Mouse (Mus musculus) kidney, adult 18-20 months (tissue): ENCODE data around the gene Ttc7b.

Source experiments
- DNase-seq: peaks from one replicate; pipeline ENCODE4 v3.0.0; 2021

The Ttc7b gene

DNA sequence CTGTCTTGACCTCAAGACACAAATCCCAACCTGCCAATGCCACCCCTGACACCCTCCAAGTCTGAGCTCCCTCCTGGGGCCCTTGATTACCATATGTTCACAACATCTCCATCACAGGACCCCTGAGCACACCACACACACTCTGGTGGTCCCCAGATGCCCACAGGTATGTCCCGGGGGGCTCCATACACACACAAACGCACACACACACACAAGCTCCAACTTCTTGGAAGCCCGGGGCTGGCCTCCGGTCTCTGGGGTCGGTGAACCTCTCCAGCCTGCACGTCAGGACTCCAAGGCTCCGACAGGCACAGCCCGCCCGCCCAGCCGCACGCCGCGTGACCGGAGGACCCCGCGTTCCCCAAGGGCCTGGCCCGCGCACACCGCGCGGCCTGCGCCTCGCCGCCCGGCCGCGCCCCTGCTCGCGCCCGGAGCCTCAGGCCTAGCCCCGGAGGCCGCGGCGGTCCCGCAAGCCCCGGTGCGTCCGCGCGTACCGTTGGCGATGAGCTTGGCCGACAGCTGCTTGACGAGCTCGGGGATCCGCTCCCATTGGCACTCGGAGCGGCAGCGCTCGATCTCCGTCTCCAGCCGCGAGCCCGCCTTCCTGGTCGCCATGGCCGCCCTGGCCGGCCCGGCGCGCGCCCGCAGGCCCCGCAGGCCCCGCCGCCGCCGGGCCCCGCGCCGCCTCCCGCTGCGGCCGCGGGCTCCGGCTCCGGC, 391 bp downstream of the Ttc7b start:
- peak; percentile 62 for DNase-seq

- peak; percentile 75 for DNase-seq
Measured at GRCm38 (mm10) chr12:100519684-100520076, 946 bp downstream of the Ttc7b start.

DNA sequence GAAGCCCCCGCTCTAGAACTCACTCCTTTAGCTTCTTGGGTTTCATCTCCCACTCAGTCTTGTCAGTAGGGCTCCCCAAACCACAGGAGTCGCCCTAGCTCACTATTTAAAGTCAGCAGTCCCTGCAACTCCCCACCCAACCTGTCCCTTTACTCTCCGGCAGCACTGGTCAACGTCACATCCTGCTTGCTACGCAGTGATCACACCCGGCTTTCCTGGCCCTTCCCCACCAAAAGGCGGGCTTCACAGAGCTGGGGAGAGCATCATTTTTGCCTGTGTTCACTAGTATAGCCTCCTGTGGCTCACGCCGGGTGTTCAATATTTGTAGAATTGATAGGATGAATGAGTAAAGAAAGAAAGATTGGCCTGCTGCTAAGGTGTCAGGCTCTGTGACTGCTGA, 3.3 kb downstream of the Ttc7b start:
- DNase-seq, result no peak

GRCm38 (mm10) chr12:100516161-100516838, 4.3 kb downstream of the Ttc7b start:
- DNase-seq, result peak; percentile 46

- DNase-seq, result no peak
Measured at GRCm38 (mm10) chr12:100515493-100515892, 5.1 kb downstream of the Ttc7b start.

GRCm38 (mm10) chr12:100514611-100515010, 6.0 kb downstream of the Ttc7b start:
- DNase-seq, result no peak

DNA sequence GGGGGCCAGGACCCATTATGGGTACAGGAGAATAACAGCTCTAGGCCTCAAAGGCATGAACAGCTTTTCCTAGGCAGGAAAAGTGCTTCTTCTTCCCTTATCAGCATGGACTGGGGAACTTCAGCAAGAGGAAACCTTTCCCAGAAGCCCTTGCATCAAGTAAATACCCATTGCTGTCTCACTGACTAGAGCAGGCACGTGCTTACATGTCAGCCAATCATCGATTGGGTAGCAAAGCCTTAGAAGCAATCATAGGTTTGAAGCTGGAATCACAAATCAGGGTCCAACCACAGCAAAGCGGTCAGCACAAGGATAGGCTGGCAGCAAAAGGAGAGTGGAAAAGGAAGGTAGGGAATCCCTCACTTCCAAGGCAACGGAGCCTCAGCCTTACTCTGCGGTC, 7.5 kb downstream of the Ttc7b start:
- no peak for DNase-seq

DNA sequence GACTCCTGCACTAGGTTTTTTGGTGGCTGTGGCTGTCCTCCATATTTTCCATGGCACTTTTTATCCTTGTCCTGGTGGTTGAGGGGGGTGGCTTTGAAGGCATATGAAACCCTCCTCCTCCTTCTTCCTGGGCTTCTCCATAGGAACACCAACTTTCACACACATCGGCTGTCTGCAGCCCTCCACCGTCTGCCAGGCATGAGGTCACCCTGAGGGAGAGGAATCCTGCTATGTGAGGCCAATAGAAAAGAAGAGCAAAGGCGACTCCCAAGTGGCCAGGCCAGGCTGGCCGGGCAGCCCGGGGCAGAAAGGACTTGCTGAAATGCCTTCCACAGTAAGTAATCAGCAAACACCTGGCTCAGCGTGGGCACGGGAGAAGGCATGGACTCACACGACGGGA, 8.0 kb downstream of the Ttc7b start:
- DNase-seq, result no peak

DNA sequence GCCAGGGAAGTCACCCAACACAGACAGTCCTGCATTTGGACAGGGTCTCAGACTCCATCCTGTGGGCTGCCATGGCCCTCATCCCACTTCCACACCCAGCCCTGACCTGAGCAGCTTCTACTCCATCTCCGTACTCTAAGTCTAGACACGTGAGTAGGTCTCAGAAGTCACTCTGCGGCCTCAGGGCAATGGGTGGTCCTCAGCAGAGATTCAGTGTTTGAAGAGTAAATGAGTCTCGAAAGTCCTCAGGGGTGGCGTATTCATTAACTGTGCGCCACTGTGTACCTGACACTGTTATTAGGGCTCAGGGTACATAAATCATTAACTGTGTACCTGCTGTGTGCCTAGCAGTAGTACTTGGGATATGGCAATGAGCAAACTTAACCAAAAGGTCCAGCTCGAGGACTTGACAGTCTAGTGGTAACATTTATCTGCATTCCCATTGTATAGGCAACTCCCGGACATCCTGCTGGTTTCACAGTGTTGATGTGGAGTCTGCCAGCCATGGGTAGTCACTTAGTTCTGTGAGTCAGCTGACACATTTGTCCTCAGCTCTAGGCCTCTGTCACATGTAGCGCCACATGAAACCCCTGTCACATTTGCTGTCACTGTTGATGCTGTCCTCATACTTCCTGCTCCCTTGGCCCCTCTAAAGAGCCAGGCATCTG, 10.9 kb downstream of the Ttc7b start:
- DNase-seq, result no peak

DNA sequence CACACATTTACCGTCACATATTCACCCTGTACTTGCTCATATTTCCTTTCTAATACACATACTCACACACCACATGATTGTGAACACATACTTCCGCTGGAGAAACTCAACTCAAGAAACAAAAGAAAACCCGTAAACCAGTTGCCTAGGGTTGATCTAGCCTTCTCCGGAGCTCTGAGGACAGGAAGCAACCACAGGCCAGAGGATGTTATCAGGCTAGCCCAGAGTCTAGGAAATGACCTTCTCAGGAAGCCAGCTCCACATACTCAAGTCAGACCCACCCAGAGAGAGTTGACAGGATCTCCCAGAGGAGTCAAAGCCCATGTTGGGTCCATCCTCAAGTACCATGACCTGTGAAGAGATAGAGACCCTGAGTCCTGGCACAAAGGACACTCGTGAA, 12.0 kb downstream of the Ttc7b start:
- DNase-seq, result no peak

GRCm38 (mm10) chr12:100505484-100505883, 15.1 kb downstream of the Ttc7b start:
- no peak for DNase-seq

DNA sequence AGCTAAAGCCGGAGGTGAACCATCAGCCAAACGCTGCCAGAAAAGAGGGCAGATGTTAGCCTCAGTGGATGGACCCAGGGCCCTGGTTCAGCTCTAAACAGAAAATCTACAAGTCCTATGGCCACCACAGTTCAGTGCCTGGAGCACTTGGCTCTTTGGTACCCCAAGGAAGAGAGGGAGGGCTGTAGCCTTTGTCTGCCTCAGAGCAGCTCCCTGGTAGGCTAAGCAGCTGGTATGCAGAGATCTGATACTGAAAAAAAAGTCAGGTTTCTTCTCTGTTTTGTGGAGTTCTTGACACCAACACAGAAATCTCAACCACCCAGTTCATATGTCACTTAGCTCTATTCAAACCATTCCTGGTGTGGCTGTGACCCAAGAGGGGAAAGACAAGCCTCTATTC, 16.0 kb downstream of the Ttc7b start:
- DNase-seq, result no peak

- DNase-seq, result no peak
Measured at GRCm38 (mm10) chr12:100503659-100504058, 17.0 kb downstream of the Ttc7b start.

GRCm38 (mm10) chr12:100502544-100502943, 18.1 kb downstream of the Ttc7b start:
- no peak for DNase-seq

GRCm38 (mm10) chr12:100501261-100501660, 19.4 kb downstream of the Ttc7b start:
- DNase-seq, result no peak

DNA sequence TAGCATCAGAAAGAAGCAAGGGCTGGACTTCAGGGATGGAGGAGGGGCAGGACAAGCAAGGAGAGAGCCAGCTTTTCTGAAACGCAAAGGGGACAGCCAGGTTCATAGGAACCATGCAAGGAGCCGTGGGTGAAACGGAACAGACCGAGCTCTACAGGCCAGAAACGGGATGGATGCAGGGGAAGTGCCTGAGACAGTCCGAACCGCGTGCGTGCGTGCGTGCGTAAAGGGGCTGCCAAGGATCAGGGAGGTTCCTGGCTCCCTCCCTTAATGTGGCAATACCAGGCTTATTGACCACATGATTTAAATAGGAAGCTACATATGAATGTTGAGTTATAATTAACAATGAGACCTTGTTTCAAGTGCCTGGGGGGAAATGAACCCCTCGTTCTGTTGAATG, 21.2 kb downstream of the Ttc7b start:
- DNase-seq, result no peak

DNA sequence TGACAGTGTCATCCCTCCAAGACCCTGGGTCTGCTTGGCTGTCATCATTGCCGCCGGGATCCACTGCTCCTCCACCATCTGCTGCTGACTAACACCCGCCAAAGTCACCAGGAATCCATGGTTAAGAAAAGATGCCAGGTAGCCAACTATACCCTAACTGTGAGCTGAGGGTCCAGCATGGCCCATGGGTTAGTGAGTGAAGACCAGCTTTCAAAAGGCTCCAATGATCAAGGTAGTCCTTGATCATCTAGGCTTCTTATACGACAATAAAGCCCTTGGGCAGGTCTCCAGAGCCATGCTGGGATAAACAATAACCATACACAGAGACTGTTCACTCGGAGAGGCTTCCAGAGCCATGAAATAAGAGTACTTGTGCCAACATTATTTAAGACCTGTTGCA, 22.6 kb downstream of the Ttc7b start:
- no peak for DNase-seq

DNA sequence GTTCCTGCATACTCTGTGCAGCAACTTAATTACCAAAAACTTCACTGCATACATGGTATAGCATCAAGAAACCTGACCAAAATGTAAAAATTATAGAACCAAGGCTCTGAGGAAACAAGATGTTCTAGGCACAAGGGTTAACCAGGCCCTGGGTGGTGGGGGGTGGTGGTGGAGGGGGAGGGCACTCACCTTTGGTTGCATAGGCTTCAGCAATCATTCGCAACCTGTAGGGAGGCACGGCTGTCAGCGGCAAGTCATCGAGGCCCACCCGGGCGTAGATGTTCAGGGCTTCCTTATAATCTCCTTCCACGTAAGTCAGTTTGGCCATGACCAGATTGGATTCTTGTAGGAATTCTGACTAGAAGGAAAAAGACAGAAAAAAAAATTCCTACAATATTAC, 25.5 kb downstream of the Ttc7b start:
- DNase-seq, result no peak

- no peak for DNase-seq
Measured at GRCm38 (mm10) chr12:100493211-100493610, 27.4 kb downstream of the Ttc7b start.

DNA sequence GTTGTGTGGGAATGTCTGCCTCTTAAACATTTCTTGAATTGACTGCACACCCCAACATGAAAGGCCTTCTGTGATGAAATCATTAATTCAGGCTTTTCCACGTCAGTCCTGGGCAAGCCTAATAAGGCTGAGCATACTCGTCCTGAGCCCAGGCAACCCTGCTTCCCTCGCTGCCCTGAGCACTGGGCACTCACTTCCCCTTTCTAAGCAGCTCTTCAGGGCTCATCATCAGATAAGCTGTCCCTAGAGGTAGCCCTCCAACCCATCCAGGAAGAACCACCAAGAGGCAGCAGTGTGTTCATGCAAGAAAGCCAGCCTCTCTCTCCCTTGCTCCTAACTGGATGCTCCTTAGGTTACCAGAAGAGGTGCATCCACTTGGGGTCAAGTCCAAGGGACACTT, 27.9 kb downstream of the Ttc7b start:
- no peak for DNase-seq

DNA sequence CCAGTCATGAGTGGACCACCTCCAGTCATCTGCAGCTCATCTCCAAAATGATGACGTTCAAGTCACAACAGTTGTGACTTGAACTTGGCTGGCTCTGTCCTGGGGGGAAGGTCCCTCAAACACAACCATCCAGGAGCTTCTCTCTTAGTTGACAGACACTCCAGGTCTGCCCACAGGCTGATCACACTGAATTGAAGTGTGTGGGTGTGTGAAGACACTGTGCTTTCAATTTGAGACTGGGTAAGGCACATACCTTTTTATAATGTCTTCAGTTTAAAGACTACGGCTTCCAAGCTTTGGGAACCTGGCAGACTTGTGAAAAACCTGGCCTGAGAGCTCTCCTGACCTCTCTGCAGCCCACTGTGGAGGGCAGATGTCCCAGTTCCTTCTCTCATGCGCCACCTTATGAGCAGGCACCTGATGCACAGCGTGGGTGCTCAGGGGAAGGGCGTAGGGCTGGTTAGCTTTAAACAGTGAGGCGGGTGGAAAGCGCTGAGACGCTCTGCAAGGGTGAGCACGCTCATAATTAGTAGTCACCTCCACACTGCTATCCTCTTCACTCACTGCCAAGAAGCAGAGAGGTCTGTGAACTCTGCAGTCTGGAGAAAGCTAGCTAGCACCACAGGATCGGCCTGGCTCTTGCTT, 28.5 kb downstream of the Ttc7b start:
- no peak for DNase-seq

DNA sequence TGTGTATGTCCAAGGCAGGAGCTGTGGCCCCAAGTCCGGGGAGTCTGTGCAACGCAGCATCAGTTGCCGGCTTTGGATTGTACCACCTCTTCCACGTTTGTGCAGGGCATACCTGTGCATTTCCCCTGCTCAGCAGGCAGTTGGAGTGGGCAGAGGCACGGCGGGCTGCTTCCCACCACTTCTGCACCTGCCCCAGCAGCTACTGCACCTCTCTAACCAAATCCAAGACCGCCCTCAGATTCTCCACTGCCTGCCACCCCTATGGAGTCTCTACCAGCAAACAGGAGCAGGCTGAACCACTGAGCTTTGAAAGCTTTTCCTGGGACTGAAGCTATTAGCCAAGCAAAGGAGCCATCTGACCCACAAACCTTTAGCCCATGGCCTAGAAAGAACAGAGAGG, 30.8 kb downstream of the Ttc7b start:
- no peak for DNase-seq

DNA sequence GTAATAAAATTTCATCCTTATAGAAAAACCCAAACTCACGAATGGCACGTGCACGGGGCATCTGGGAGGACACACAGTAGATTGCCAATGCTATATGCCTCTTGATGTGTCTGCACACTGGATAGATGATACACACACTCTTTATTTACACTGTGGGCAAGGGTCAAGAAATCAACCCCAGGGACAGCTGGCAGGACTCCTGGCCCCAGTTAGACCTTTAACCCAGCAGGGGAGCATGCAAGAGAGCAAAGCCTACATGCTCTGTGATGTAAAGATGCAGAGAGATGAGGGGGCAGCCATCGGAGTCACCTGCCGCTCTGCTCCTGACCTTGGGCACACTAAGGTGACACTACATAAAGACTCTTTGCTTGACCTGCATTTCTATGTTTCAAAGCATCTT, 32.3 kb downstream of the Ttc7b start:
- no peak for DNase-seq

DNA sequence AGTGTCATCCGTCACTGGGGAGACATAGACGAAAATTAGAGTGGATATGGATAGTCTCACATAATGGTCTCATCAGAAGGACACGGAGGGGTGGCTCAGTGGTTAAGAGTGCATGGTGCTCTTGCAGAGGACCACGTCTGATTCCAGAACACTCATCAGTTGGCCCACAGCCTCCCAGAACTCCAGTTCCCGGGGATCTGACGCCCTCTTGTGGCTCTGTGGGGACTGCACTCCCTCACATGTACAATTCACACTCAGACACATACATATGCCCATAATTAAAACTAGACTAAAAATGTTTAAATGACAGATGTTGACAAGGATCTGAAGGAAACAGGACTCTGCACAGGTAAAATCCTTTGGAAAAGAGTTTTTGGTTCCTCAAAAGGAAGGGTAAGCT, 34.4 kb downstream of the Ttc7b start:
- DNase-seq, result no peak
